In the genomic region with DNA sequence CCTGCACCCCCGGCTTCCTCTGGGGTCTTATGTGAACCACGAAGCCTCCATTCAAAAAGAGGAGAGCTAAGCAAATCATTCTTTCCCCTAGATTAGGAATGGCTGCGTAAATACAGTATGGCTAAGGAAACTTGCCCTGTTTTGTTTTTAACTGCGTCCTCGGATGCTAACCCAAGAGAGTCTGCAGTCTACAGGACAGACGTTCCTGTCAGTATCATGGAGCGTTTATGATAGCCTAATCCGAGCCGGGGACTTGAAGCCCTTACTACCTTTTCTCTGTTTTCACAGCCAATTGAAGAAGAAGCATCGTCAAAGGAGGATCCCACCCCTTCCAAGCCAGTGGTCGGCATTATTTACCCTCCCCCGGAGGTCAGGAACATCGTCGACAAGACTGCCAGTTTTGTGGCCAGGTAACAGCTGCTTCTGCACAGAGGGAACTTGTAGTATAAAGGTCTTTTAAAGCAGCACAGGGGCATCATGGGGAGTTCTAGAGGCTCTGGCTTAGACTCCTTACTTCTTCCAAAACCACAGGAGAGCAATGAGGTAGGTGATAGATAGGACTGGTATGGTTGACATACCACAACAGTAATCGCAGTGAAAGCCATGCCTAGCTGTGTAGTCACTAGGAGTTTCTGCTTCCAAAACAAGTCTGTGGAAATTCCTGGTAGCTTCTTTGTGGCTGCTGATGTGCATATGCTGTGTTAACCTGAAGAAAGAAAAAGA, we compare ENCODE assay signal across 8 mouse cellular contexts. TPM values are rescaled to one million over a fixed set of nuclear protein-coding genes. Genes with fewer than 3 reads are reported as not detected.
DNase-seq lines count a peak whose midpoint lies in the region; ATAC-seq lines count a peak whose summit lies in the region.

No protein-coding gene starts in this region.

- no peak for DNase-seq in lung, postnatal 36 days
- no peak for DNase-seq in embryonic facial prominence, embryonic 10.5 days (ENCODE audit: low spot score)
- no peak for DNase-seq in spleen, adult 12 weeks (ENCODE audit: low spot score)
- no peak for DNase-seq in cerebellum, adult 18-20 months

- peak overlapping the region; percentile 82 for H3K27ac ChIP-seq in lung, embryonic 15.5 days
- peak overlapping the region; percentile 95 for H3K27ac ChIP-seq in embryonic facial prominence, embryonic 10.5 days (replicated peaks)
- H3K27ac ChIP-seq in intestine, embryonic 16.5 days (ENCODE audit: low read length), result peak overlapping the region; percentile 86
- peak overlapping the region; percentile 91 for H3K27ac ChIP-seq in neural tube, embryonic 14.5 days (ENCODE audit: low read depth, low read length)

- H3K36me3 ChIP-seq in lung, embryonic 15.5 days, result peaks cover 46% of the 10 kb centered on the region
- peaks cover 50% of the 10 kb centered on the region for H3K36me3 ChIP-seq in embryonic facial prominence, embryonic 10.5 days (replicated peaks)
- 0 out of 2 replicates have a peak, but pooled peaks cover 8% of the 10 kb centered on the region for H3K36me3 ChIP-seq in intestine, embryonic 16.5 days (ENCODE audit: control insufficient read depth, insufficient read depth, low read length)
- peaks cover 30% of the 10 kb centered on the region for H3K36me3 ChIP-seq in neural tube, embryonic 14.5 days (ENCODE audit: control insufficient read depth, insufficient read depth, low read length)

- H3K4me2 ChIP-seq in lung, embryonic 15.5 days, result peak overlapping the region; percentile 69
- H3K4me2 ChIP-seq in intestine, embryonic 16.5 days (ENCODE audit: low read depth, low read length), result peak overlapping the region; percentile 94
- peak overlapping the region; percentile 90 for H3K4me2 ChIP-seq in neural tube, embryonic 14.5 days (ENCODE audit: low read depth, low read length)

- peaks cover 29% of the 10 kb centered on the region for H3K4me1 ChIP-seq in lung, embryonic 15.5 days
- H3K4me1 ChIP-seq in embryonic facial prominence, embryonic 10.5 days, result peaks cover 46% of the 10 kb centered on the region
- H3K4me1 ChIP-seq in intestine, embryonic 16.5 days (ENCODE audit: control insufficient read depth, insufficient read depth, low read length), result peaks cover 24% of the 10 kb centered on the region
- peaks cover 29% of the 10 kb centered on the region for H3K4me1 ChIP-seq in neural tube, embryonic 14.5 days (ENCODE audit: control insufficient read depth, insufficient read depth, low read length)

- no peaks in the 10 kb centered on the region for H3K9me3 ChIP-seq in lung, embryonic 15.5 days
- no peaks in the 10 kb centered on the region for H3K9me3 ChIP-seq in embryonic facial prominence, embryonic 10.5 days
- no peaks in the 10 kb centered on the region for H3K9me3 ChIP-seq in intestine, embryonic 16.5 days (ENCODE audit: control insufficient read depth, low read length)
- H3K9me3 ChIP-seq in neural tube, embryonic 14.5 days (ENCODE audit: control insufficient read depth, low read length), result no peaks in the 10 kb centered on the region

- no peak for ATAC-seq in lung, embryonic 15.5 days (ENCODE audit: borderline replicate concordance, extremely low read depth, low FRiP score, low TSS enrichment)
- ATAC-seq in intestine, embryonic 16.5 days, result no peak
- ATAC-seq in neural tube, embryonic 14.5 days (ENCODE audit: low read depth), result no peak
- no peak for ATAC-seq in CD4-positive, CD25-positive, alpha-beta regulatory T cell, adult 4 months

- WGBS in lung, embryonic 15.5 days, result 5% methylated on average over 15 of the region's 15 CpGs
- 8% methylated on average over 15 of the region's 15 CpGs for WGBS in embryonic facial prominence, embryonic 10.5 days
- 6% methylated on average over 15 of the region's 15 CpGs for WGBS in intestine, embryonic 16.5 days
- 6% methylated on average over 15 of the region's 15 CpGs for WGBS in neural tube, embryonic 14.5 days

- peak overlapping the region; percentile 81 for H3K9ac ChIP-seq in lung, embryonic 15.5 days
- peak overlapping the region; percentile 88 for H3K9ac ChIP-seq in intestine, embryonic 16.5 days (ENCODE audit: low read depth, low read length)
- H3K9ac ChIP-seq in neural tube, embryonic 14.5 days (replicated peaks; ENCODE audit: low read depth, low read length), result peak overlapping the region; percentile 82

- H3K4me3 ChIP-seq in lung, embryonic 15.5 days, result peak overlapping the region; percentile 80
- H3K4me3 ChIP-seq in embryonic facial prominence, embryonic 10.5 days, result peak overlapping the region; percentile 92
- peak overlapping the region; percentile 86 for H3K4me3 ChIP-seq in intestine, embryonic 16.5 days (ENCODE audit: low read length)
- H3K4me3 ChIP-seq in neural tube, embryonic 14.5 days (ENCODE audit: low read depth, low read length), result peak overlapping the region; percentile 82

- H3K27me3 ChIP-seq in lung, embryonic 15.5 days, result no peaks in the 10 kb centered on the region
- H3K27me3 ChIP-seq in embryonic facial prominence, embryonic 10.5 days (replicated peaks; ENCODE audit: low read depth, poor library complexity, severe bottlenecking), result no peaks in the 10 kb centered on the region
- H3K27me3 ChIP-seq in intestine, embryonic 16.5 days (replicated peaks; ENCODE audit: control insufficient read depth, insufficient read depth, low read length), result no peaks in the 10 kb centered on the region
- H3K27me3 ChIP-seq in neural tube, embryonic 14.5 days (ENCODE audit: control insufficient read depth, insufficient read depth, low read length), result no peaks in the 10 kb centered on the region

RNA-seq across cellular contexts. Expression of gene Sf3a1, which starts 0.8 kb away (rescaled TPM):
- 44.8 and 45.8 TPM in 2 replicates for polyA plus RNA-seq in lung, embryonic 15.5 days (2015; fragmentation: Nextera tagmentation; extraction: Ambion mirVana)
- polyA plus RNA-seq in embryonic facial prominence, embryonic 10.5 days (2016; fragmentation: Nextera tagmentation; extraction: Ambion mirVana), result 102 and 105 TPM in 2 replicates
- 40.4 and 41.8 TPM in 2 replicates for polyA plus RNA-seq in intestine, embryonic 16.5 days (2015; fragmentation: Nextera tagmentation; extraction: Ambion mirVana)
- polyA plus RNA-seq in neural tube, embryonic 14.5 days (2014; fragmentation: Nextera tagmentation; extraction: Ambion mirVana), result 53.0 and 56.6 TPM in 2 replicates
- polyA plus RNA-seq in CD4-positive, CD25-positive, alpha-beta regulatory T cell, adult 4 months (2017; shearing (Covaris generic)), result 10 to 100 TPM; 57.5 to 68.2 TPM

RNA-seq across cellular contexts. Expression of gene Ccdc157, which starts 0.8 kb away (rescaled TPM):
- polyA plus RNA-seq in lung, embryonic 15.5 days (2015; fragmentation: Nextera tagmentation; extraction: Ambion mirVana), result 8.9 and 9.5 TPM in 2 replicates
- polyA plus RNA-seq in embryonic facial prominence, embryonic 10.5 days (2016; fragmentation: Nextera tagmentation; extraction: Ambion mirVana), result 7.2 and 8.0 TPM in 2 replicates
- 3.0 TPM in 2 replicates for polyA plus RNA-seq in intestine, embryonic 16.5 days (2015; fragmentation: Nextera tagmentation; extraction: Ambion mirVana)
- 5.8 and 6.7 TPM in 2 replicates for polyA plus RNA-seq in neural tube, embryonic 14.5 days (2014; fragmentation: Nextera tagmentation; extraction: Ambion mirVana)
- 1 to 10 TPM; 2.7 to 3.0 TPM for polyA plus RNA-seq in CD4-positive, CD25-positive, alpha-beta regulatory T cell, adult 4 months (2017; shearing (Covaris generic))

RNA-seq across cellular contexts. Expression of gene Tbc1d10a, which starts 25.7 kb away (rescaled TPM):
- polyA plus RNA-seq in lung, embryonic 15.5 days (2015; fragmentation: Nextera tagmentation; extraction: Ambion mirVana), result 32.3 and 34.2 TPM in 2 replicates
- 27.4 and 31.0 TPM in 2 replicates for polyA plus RNA-seq in embryonic facial prominence, embryonic 10.5 days (2016; fragmentation: Nextera tagmentation; extraction: Ambion mirVana)
- polyA plus RNA-seq in intestine, embryonic 16.5 days (2015; fragmentation: Nextera tagmentation; extraction: Ambion mirVana), result 34.0 and 37.2 TPM in 2 replicates
- polyA plus RNA-seq in neural tube, embryonic 14.5 days (2014; fragmentation: Nextera tagmentation; extraction: Ambion mirVana), result 19.8 and 24.6 TPM in 2 replicates
- 10 to 100 TPM; 23.0 to 30.6 TPM for polyA plus RNA-seq in CD4-positive, CD25-positive, alpha-beta regulatory T cell, adult 4 months (2017; shearing (Covaris generic))

RNA-seq across cellular contexts. Expression of gene Rnf215, which starts 25.9 kb away (rescaled TPM):
- polyA plus RNA-seq in lung, embryonic 15.5 days (2015; fragmentation: Nextera tagmentation; extraction: Ambion mirVana), result 33.1 and 34.2 TPM in 2 replicates
- 21.2 and 22.8 TPM in 2 replicates for polyA plus RNA-seq in embryonic facial prominence, embryonic 10.5 days (2016; fragmentation: Nextera tagmentation; extraction: Ambion mirVana)
- 17.3 and 19.2 TPM in 2 replicates for polyA plus RNA-seq in intestine, embryonic 16.5 days (2015; fragmentation: Nextera tagmentation; extraction: Ambion mirVana)
- polyA plus RNA-seq in neural tube, embryonic 14.5 days (2014; fragmentation: Nextera tagmentation; extraction: Ambion mirVana), result 51.0 and 53.3 TPM in 2 replicates
- 10 to 100 TPM in 1 of 2 experiments, 1 to 10 TPM in 1; 7.3 to 11.2 TPM for polyA plus RNA-seq in CD4-positive, CD25-positive, alpha-beta regulatory T cell, adult 4 months (2017; shearing (Covaris generic))

RNA-seq across cellular contexts. Expression of gene Sec14l2, which starts 37.7 kb away (rescaled TPM):
- polyA plus RNA-seq in lung, embryonic 15.5 days (2015; fragmentation: Nextera tagmentation; extraction: Ambion mirVana), result 2.2 and 3.0 TPM in 2 replicates
- 1.7 and 2.0 TPM in 2 replicates for polyA plus RNA-seq in embryonic facial prominence, embryonic 10.5 days (2016; fragmentation: Nextera tagmentation; extraction: Ambion mirVana)
- 1.7 and 2.9 TPM in 2 replicates for polyA plus RNA-seq in intestine, embryonic 16.5 days (2015; fragmentation: Nextera tagmentation; extraction: Ambion mirVana)
- polyA plus RNA-seq in neural tube, embryonic 14.5 days (2014; fragmentation: Nextera tagmentation; extraction: Ambion mirVana), result 3.9 and 5.0 TPM in 2 replicates
- polyA plus RNA-seq in CD4-positive, CD25-positive, alpha-beta regulatory T cell, adult 4 months (2017; shearing (Covaris generic)), result 1 to 10 TPM in 1 of 2 experiments, under 1 TPM in 1; 0.71 to 3.8 TPM
